Mouse (Mus musculus) left cerebral cortex, postnatal 36 days (tissue): ENCODE measurements around the gene Stk11. TPM values are rescaled to one million over a fixed set of nuclear protein-coding genes. Genes with fewer than 3 reads are reported as not detected.

Experiments
- DNase-seq, 2 experiments: peaks; one replicate each; pipeline ENCODE4 v3.0.0; 2021 to 2022; ENCODE audit warnings: low spot score in 2 of 2, mixed read lengths in 1 of 2
- intact Hi-C: fragments of 180-260 bp; cut with DNase I; formaldehyde crosslinking; loops from one replicate; pipeline ENCODE4 v1.15.1; 2025
- total RNA-seq, 2 experiments: library from RNA; stranded (reverse); gene quantifications; 2 replicates each; pipeline ENCODE4 v1.2.3; 2021

The Stk11 gene
- 100 to 1,000 TPM in 1 of 2 experiments, 10 to 100 TPM in 1; 94.4 to 100 TPM for total RNA-seq

DNA sequence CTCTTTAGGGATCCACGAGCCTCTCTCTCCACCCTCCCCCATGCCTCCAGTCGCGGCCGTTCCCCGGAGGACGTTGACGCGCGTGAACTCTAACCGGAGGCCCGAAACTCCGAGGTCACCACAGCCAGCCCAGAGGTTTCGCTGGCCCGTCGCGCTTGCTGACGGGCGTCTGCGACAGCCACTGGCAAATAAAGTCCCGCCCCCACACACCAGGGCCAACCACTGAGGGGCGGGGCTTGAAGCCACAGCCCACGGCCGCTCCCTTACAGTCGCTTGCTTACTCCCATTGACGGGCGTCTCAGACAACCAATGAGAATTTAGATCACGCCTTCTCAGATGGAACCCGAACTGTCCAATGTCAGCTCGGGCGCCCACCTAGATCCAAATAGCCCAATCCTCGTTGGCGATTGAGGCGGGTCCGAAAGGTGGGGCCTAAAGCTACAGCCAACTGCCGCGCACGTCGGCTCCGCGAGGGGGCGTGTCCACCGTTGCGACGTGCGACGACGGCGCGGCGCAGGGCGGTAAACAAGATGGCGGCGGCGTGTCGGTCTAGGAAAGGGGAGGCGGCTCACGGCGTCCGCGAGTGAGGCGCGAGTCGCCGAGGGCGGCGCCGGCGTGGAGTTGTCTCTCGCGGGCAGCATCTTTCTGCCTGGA lies at the start of gene Stk11:
Gene Stk11, plus strand, starts transcription at position 514 of the 654 bp plus-strand sequence.
- intact Hi-C loops = loop anchor here (1.0 to 2.0 kb wide), 3 partner anchors 77 to 155 kb away; partner anchors contain the start of genes Polr2e, Tmem259 and Wdr18
- peak; percentile 98 to 99 for DNase-seq

DNA sequence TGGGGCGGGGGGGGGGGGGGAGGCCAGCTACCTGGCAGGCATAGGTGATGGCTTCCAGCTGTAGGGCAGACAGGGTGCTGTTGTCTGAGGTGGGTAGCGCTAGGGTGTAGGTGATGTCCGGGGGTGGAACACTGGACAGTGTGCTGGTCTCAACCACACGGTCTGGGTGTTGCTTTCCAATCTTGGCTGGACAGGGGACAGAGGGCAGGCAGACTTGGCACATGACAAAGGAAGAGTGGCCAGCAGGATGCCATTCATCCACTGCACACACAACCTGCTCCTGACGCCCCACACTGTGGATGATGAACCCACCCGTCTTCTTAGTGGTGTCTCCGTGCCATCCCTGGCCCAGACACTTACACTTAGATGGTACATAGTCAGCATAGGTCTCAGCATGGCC lies 46.4 kb upstream of the Stk11 start:
- intact Hi-C loops = no loop called here
- DNase-seq = no peak

DNA sequence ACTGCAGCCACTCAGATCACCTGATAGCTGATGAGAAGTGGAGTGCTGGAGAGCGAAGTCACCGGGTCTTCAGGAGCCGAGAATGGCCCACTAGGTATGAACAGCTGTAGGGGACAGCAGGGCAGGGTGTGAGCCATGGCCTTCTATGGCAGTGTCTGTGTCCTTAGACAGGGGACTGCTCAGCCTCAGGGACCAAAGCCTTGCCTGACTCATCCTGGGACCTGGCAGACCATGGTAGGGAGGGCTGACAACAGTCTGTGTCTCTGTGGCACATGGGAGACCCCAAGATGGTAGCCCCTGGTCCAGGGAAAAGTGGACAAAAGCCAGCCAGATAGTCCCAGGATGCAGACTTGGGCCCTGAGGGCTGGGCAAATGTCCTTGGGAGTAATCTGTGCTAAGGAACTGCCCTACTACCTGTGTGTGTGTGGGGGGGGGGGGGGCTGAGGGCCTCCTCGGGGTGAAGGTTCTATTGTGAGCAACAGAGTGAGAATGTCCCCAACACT lies 45.6 kb upstream of the Stk11 start:
- no peak for DNase-seq
- intact Hi-C loops = no loop called here

DNA sequence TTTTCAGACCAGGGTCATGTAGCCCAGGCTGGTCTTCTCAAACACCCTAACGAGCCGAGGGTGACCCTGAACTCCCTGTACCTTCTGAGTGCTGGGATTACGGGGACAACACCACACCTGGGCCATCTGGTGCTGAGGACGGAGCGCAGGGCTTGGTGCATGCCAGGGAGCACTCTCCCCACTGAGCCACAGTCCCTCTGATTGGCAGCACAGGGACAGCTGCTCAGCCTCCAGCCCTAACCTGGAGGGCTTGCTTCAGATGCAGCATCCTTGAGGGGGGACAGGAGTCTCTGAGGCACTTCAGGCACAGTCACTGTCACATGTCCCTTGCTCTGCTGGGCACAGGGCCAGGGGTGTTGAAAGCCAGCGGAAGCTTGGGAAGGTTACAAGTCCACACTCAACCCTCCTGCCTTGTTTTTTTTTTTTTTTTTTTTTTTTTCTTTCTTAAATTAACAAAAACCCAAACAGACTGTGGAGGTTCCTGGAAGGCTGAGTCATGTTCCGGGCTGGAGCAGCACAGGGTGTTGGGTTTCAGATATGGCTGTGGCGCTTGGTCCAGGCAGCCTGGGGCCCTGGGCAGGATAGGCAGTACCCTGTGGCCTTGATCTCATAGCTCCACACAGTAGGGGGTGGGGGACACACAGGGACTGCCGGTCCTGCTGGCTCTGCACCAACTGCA lies 44.6 kb upstream of the Stk11 start:
- DNase-seq = peak; percentile 68
- intact Hi-C loops = no loop called here

DNA sequence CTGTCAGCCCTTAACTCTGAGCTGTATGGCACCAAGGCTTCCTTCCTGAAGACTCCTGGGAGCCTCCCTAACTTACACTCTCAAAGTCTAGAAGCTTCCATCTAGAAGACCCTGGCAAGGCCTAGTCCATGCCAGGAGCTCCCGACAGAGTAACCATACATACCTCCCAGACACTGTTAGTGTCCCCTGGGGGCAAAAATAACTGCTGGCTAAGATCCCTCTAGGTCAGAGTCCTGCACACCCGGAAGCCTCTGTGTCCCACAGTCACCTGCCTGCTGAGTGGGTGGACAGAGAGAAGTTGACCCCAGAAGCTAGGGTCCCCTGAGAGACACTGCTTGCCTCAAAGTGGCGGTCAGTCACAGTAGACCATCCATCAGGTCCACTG lies 44.1 kb upstream of the Stk11 start:
- no peak for DNase-seq
- intact Hi-C loops = no loop called here

DNA sequence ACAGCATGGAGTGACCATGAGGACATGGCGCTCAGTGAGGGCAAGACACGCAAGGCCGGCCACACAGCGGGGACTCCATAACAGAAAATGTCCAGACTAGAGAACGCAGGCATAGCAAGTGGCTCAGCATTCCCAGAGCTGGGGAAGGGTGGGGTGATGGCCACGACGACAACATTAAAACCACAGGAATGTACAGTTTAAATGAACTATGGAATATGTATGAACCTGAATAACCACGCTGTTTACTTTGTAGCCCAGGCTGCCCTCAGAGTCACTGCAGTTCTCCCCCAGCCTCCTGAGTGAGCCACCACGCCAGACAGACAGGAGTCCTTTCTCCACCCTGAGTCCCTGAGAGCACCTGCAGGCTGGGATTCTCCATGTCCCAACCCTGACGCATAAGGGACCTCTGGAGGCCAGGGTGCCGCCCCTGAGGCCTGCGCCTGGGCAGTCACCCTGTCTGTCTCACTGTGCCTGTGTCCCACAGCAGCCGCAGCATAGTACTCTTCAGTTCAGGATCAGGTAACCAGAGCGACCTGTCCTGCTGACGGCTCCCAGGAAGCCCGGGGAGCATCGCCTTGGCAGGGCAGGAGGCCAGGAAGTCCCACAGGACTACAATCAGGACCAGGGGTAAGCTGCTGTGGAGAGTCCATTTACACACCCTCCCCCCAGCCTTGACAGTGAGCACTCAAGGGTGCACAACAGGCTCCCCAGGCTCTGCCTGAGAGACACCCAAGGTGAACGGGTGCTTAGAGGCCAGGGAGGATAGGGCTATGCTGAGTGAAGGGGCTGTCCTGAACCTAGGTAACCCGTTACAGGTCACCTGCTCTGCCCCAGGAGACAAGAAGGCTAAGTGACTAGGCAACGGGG lies 42.7 kb upstream of the Stk11 start:
- intact Hi-C loops = no loop called here
- DNase-seq = no peak

DNA sequence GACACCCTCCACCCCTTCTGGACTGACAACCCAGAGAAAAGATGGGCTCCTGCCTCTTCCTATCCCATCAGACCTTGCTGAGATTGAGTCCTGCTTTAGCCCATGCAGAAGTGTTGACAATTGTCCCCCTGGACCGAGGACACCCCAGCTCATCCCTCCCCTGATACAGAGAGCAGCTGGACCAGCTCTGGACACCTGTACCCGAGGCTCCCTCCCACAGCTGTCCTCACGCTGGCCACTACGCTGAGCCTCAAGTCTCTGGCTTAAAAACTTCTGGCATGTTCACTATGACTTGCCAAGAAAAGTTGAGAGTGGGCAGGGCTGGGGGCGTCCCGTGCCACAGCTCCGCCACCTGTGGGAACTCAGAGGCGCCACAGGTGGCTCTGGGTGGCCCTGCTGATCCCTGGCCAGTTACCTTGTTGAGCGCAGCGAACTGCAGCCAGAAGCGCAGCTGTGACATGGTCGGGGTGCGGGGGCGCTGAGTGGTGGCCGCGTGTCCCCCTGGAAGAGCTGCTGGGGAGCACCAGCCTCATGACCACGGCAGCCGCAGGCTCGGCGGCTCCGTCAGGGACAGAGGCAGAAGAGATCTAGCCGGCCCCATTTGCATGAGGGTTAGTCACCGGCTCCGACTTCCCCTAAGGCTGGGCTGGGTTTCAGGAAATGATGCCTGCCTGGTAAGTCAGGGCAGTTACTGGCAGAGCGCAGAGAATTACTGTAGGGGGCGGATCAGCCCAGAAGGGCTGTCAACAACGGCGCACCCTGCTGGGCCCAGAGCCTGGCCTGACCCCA lies 40.6 kb upstream of the Stk11 start:
- intact Hi-C loops = loop anchor here (5.0 kb wide), 1 partner anchor 37 kb away; no protein-coding TSS in a partner anchor
- DNase-seq = peak; percentile 36 to 38

DNA sequence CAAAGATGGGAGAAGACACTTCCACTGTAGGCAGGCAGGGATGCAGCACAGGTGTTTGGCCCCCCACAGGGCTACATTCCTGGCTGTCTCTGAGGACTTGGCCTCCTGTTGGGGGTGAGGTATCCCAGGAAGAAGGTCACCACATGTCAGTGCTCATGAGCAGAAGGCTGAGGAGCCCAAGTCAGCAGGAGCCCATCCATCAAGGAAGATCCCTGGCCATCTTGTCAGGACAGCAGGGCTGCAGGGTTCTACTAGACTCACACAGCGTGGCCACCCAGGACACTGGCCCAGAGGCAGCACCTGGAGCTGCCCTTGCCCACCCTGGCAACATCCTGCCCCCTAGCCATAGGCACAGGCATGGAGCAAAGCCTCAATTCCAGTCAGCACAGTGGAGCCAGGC lies 39.7 kb upstream of the Stk11 start:
- intact Hi-C loops = loop anchor here (5.0 kb wide), 1 partner anchor 36 kb away; no protein-coding TSS in a partner anchor
- no peak for DNase-seq

DNA sequence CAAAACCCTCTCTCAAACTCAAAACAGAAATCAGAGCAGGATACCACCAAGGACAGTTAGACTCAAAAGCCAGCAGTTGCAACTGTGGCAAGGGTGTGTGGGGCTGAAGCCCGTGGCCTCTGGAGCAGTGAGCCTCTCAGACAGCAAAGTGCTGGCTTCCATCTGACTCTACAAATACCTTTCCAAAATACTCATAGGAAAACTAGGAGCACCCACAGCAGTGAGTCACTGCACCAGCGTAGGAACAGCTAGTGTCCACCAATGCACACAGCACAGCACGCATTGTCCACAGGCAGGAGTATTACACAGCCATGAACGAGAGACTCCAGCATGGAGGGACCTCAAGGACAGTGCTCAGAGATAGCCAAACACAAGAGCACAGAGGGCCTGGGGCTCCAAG lies 39.2 kb upstream of the Stk11 start:
- DNase-seq = no peak
- intact Hi-C loops = loop anchor here (5.0 kb wide), 1 partner anchor 36 kb away; no protein-coding TSS in a partner anchor

DNA sequence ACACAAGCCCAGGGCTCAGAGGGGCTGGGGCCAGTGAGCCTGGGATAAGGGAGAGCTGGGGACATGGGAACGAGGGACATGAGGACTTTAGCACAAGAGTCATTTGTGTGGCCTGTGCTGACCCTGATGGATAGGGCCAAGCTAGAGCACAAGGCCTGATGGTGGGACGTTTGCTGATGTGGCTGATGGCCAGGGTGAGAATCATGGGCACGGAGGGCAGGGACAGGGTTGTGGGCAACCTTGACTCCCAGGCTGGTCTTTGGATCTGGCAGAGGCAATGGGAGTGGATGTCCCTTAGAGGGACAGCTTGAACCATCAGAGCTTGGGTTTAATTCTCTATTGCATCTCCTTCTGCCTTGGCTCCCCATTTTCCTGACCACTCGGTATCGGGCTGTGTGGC lies 38.3 kb upstream of the Stk11 start:
- intact Hi-C loops = loop anchor here (5.0 kb wide), 1 partner anchor 35 kb away; no protein-coding TSS in a partner anchor
- DNase-seq = no peak

DNA sequence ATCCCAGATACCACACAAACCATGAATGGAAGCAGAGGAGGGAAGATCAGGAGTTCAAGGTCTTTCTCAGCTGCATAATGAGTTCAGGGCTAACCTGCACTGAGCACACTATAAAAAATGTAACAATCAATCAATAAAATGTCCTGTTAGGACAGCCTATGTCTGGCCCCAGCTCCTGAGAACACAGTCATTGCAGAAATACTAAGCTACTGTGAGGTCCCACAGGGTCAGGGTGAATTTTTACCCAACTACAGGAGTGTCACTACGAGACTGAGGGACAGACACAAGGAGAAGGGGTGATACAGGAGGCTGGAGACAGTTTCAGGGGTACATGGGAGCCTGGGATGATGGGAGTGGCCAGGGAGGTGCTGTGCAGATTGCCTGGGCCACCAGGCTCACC lies 37.2 kb upstream of the Stk11 start:
- no peak for DNase-seq
- intact Hi-C loops = loop anchor here (5.0 kb wide), 1 partner anchor 34 kb away; no protein-coding TSS in a partner anchor

DNA sequence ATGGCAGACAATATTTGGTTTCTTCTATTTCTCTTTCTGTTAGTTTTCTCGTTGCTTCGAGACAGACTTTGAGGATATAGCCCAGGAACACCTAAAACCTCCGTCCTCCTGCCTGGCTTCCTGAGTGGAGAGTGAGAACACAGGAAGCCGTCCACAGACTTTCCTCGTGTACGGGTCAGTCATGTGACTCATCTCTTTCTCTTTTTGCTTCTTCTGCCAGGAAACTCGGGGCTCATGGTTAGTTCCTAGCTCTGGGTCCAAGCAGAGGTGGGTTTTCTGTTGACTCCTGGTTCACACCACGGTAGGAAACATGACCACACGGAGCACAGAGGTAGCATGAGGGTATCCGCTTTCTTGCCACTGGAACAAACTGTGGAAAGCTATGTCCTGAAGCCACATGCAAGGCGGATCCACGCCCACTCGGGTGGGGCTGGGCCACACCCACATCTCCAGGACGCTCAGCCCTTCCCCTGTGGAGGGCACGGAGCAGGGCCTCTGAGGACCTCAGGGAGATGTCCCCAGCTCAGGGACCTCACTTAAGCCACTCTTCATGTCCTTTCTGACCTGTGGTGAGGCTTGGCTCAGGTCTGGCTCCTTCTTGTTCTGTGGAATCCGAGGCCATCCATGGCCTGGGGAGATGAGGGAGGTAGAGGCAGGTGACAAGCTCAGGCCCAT lies 35.1 kb upstream of the Stk11 start:
- intact Hi-C loops = no loop called here
- no peak for DNase-seq

DNA sequence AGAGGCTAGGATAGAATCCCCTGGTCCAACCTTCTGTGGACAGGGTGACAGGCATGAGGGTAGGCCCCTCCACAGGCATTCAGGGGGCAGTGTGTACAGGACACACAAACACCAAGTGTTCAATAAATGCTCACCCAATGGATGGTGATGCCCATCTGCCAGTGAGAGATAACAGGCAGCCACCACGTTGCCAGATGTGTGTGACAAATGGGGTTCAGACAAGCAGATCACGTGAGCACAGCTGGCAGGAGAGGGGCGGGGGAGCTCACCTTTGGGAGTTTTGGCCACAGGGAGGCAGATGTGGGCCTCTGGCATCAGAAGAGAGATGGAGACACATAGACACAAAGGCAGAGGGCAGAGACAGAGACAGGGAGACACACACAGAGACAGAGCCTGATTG lies 34.5 kb upstream of the Stk11 start:
- intact Hi-C loops = no loop called here

DNA sequence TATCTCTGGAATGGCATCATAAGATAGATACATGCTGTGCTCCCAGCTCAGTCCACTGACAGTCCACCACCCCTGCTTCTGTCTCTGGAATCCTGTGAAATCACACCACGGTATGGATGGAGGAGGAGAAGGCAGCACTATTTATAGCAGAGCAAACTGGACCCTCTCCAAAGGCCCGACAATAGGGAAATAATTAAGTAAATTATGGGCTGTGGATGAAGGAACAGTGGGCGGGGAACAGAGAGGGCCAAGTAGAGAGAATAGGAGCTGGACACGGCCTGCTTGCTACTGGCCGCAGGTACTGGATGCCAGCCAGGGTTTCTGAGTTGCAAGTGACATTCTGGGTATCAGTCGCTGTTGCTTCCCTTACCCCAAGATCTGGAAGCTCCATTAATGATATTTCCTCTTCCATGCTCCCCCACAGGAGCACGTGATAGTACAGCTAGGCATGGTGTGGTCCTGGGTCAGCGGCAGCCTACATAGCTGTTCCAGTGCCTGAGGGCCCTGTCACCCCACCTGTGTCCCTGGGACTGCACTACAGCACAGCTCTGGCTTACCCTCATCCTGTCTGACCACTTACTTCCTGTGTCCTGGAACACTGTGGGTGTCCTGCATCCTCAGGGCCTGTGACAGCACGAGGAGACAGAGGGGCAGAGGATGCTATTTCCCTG lies 30.7 kb upstream of the Stk11 start:
- DNase-seq = peak in 1 of 2 experiments; percentile 34
- intact Hi-C loops = no loop called here

More for the DNA sequence above, 34.5 kb upstream of the Stk11 start:
- DNase-seq = no peak

DNA sequence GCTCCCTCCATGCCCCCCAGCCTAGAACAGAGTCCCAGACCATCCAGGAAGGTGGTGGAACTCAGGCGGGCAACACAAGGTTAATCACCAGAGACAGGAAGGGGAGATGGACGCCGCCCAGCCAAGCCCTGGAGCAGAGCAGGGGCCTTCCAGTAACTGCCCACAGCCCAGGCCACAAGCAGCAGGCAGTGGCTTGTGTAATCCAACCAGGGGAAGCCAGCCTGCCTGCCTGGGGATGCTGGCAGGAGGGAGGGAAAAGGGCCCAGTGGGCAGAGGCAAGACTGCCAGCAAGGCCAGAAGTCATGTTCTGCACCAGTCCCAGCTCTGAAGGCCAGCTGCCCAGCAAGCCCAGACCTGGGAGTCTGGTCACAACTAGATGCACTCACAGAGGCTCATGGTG lies 28.8 kb upstream of the Stk11 start:
- intact Hi-C loops = no loop called here
- no peak for DNase-seq

DNA sequence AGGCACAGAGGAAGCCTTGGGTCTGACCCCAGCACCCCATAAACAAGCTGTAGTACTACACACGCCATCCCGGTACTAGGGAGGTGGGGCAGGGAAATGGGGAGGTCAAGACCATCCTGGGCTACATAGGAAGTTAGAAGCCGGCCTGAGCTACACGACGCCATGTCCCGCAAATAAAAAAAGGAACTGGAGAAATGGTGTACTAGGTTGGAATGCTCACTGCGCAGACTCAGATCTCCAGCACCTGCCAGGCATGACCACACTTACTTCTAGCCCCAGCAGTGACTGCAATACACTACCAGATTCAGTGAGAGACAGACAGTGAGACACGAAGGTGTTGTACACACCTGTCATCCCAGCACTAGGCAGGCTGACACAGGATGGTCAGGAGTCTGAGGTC lies 28.1 kb upstream of the Stk11 start:
- intact Hi-C loops = no loop called here
- DNase-seq = no peak

DNA sequence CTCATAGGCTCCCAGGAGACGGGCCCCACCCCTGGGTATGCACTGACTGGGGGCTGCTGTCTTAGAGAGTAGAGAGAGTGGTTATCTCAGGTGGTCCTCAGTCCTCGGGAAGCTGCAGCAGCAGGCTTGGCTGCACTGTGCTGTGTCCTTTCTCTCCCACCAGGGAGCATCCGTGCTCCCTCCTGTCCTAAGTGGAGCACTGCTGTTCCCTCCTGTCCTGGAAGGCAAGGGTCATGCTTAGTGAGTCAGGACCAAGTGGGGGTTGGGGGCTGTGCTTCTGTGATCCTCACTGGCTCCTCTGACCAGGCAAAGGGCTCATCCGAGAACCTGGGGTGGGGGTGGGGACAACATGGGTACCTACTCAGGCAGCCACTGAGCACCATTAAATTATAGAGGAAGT lies 26.5 kb upstream of the Stk11 start:
- intact Hi-C loops = no loop called here
- DNase-seq = no peak

DNA sequence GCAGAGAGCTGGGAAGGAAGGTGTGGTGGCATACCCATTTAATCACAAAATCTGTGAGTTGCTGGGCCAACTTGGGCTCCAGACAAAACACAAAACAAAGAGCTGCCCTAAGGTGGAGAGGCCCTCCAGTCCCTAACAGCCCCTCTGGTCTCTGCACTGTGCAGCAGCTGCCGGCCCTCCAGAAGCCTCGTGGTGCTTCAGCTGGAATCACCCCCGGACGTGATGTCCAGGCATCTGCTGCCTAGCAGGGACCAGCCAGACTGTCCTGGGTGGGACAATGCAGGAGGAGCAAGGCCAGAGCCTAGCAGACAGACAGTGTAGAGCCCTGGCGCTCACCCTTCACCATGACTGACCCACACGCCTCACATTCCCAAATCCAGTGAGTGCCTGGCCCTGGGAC lies 24.1 kb upstream of the Stk11 start:
- DNase-seq = no peak
- intact Hi-C loops = no loop called here
